Mouse (Mus musculus) limb, embryonic 15.5 days (tissue): Measurements from ENCODE around the gene Mucl2. TPM values are rescaled to one million over a fixed set of nuclear protein-coding genes. Genes with fewer than 3 reads are reported as not detected.
"Not testable (repeated sequence)": the region's sequence is repeated elsewhere in the genome, so short reads cannot be mapped to it uniquely, and the experiment has no call there.

ENCODE experiments used
- ATAC-seq: fragments of 200-750 bp; cut with Nextera tagmentation; 2 replicates; pipeline ENCODE4 v1.8.0; 2017; ENCODE audit warnings: low read depth, moderate TSS enrichment; ENCODE audit not compliant: insufficient number of reproducible peaks, low FRiP score, low TSS enrichment
- H3K27ac ChIP-seq: fragments of 300-500 bp; sonication (generic); 2 replicates; pipeline ENCODE4 v1.5.1; 2015; ENCODE audit warnings: moderate library complexity, mild to moderate bottlenecking, inconsistent platforms
- H3K27me3 ChIP-seq: fragments of 300-500 bp; sonication (generic); 2 replicates; pipeline ENCODE4 v1.6.1; 2015; ENCODE audit warnings: inconsistent platforms
- H3K36me3 ChIP-seq: fragments of 300-500 bp; sonication (generic); 2 replicates; pipeline ENCODE4 v1.6.1; 2015; ENCODE audit warnings: inconsistent platforms
- H3K4me1 ChIP-seq: fragments of 300-500 bp; sonication (generic); 2 replicates; pipeline ENCODE4 v1.6.1; 2015; ENCODE audit warnings: inconsistent platforms
- H3K4me2 ChIP-seq: fragments of 300-500 bp; sonication (generic); 2 replicates; pipeline ENCODE4 v1.6.1; 2015; ENCODE audit warnings: mild to moderate bottlenecking, inconsistent platforms
- H3K4me3 ChIP-seq: fragments of 300-500 bp; sonication (generic); 2 replicates; pipeline ENCODE4 v1.5.1; 2015; ENCODE audit warnings: mild to moderate bottlenecking, inconsistent platforms
- H3K9ac ChIP-seq: fragments of 300-500 bp; sonication (generic); 2 replicates; pipeline ENCODE4 v1.6.1; 2015; ENCODE audit warnings: inconsistent platforms
- H3K9me3 ChIP-seq: fragments of 300-500 bp; sonication (generic); 2 replicates; pipeline ENCODE4 v1.6.1; 2016; ENCODE audit warnings: inconsistent platforms
- WGBS: fragments of 180-500 bp; shearing (Covaris S2); methylation state at CpG from one replicate; pipeline ENCODE4 v1.1.7; 2015; 5-methylcytosine and 5-hydroxymethylcytosine counted together
- microRNA-seq: library from miRNA; unstranded; fragments of <30 nt; microRNA quantifications from one replicate; pipeline ENCODE4, GENCODE M21; 2016
- polyA plus RNA-seq: library from polyadenylated mRNA; unstranded; fragments of >200 nt; fragmentation: Nextera tagmentation; extraction: Ambion mirVana; gene quantifications from 2 replicates; pipeline ENCODE4 v1.2.1, GENCODE M21; 2015

The Mucl2 gene
- not detected in 2 replicates for polyA plus RNA-seq

- H3K27ac ChIP-seq: no peak within 1 kb of the TSS
- H3K36me3 ChIP-seq: no peaks in the 10 kb centered on the region
- H3K4me1 ChIP-seq: no peaks in the 10 kb centered on the region
- H3K4me3 ChIP-seq: no peak within 1 kb of the TSS
- ATAC-seq: no peak
- WGBS: 78% methylated on average over 1 of the region's 1 CpGs
- H3K4me2 ChIP-seq: no peak within 1 kb of the TSS
- no peaks in the 10 kb centered on the region for H3K9me3 ChIP-seq
- H3K9ac ChIP-seq: no peak within 1 kb of the TSS
- H3K27me3 ChIP-seq: no peaks in the 10 kb centered on the region
Measured at GRCm38 (mm10) chr15:103899212-103899611, at the start of gene Mucl2. Mucl2 (minus strand) TSS chr15:103899312.

GRCm38 (mm10) chr15:103913061-103913460 lies 13.9 kb upstream of the Mucl2 start:
- H3K4me1 ChIP-seq, ATAC-seq, H3K27me3 ChIP-seq, H3K9ac ChIP-seq, H3K36me3 ChIP-seq, H3K4me3 ChIP-seq, H3K27ac ChIP-seq, H3K4me2 ChIP-seq, H3K9me3 ChIP-seq: not testable (repeated sequence)
- 38% methylated on average over 1 of the region's 1 CpGs for WGBS

Small RNAs within 50 kb of the gene (microRNA-seq; reads per million reads assigned to microRNA genes)
- not detected for gene Gm22852

Other genes starting within 250 kb of the Mucl2 start
- gene Mucl1, start 143.8 kb downstream of the Mucl2 start, polyA plus RNA-seq: not detected in 2 replicates